Mouse (Mus musculus) lung, adult 18-20 months (tissue): ENCODE data around the gene Hoxa4.

Source experiments
- DNase-seq, 2 experiments: peaks; one replicate each; pipeline ENCODE4 v3.0.0; 2022; ENCODE audit warnings: mixed read lengths in 2 of 2

Gene Hoxa4

DNA sequence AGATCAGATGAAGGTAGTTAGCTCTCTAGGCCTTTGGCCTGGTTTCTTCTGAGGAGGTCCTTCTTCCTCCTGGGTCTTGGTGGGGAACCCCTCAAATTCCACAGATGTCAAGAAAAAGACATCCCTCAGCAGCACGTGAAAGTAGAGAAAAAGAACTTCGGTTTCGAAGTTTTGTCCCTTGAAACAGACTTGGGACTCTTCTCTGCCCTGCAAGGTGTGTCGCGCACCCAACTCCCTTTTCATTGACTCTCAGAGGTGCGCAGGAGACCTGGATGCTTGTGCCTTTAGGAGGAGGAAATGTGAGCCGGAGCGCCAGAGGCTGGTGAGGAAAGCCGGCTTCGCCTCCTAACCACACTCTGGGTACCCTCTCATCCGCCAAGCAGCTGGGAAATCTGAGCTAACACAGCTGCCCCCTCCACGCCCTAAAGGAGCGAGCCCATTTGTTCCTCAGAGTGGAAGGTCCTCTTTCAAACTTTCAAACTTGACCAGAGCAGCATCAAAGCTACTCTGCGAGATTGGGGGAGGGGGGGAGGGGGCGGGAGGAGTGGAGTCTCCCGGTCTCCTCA lies 41.1 kb downstream of the Hoxa4 start:
- DNase-seq, result no peak
